Mouse (Mus musculus) ovary, postnatal 36 days (tissue): ENCODE measurements around the gene Cnih3.

ENCODE experiments used
- DNase-seq: peaks from one replicate; pipeline ENCODE4 v3.0.0; 2022; ENCODE audit warnings: low spot score, mixed read lengths

The Cnih3 gene

DNA sequence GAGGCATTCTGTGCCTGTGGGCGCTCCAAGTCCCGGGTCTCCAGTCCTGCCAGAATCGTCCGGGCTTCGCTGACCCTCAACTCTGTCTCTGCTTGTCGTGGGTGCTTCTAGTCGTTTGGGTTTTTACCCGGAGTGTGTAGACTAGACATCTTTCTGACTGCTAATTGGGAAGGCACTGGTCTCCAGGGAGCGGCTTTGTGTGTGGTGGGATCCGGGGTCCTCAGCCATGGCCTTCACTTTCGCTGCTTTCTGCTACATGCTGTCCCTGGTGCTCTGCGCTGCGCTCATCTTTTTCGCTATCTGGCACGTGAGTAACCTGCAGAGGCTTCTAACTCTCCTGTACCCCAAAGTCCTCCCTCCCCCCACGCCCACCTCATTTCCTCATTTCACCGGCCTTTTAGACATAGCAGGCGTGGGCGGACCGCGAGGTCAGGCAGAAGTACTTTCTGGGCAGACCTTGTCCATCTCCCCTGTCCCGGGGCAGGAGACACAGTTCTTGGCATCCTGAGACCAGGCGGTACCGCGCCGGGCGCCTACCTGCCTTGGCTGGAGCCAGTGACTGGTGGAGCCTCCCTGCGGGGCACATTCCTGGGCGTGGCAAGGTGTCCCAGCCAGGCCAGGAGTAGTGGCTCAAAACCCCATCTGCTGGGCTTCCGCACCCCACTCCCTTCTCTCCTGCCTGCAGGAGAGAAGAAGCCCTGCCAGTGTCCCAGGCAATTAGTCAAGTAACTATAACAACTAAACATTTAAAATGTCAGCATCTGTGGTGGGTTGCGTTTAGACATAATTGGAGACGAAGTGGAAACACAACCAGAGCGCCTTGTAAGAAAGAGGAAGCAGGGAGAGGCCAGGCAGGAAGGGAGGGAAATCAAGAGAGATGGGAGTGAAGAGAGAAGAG is 1.0 kb downstream of the Cnih3 start:
- DNase-seq: peak; percentile 18

DNA sequence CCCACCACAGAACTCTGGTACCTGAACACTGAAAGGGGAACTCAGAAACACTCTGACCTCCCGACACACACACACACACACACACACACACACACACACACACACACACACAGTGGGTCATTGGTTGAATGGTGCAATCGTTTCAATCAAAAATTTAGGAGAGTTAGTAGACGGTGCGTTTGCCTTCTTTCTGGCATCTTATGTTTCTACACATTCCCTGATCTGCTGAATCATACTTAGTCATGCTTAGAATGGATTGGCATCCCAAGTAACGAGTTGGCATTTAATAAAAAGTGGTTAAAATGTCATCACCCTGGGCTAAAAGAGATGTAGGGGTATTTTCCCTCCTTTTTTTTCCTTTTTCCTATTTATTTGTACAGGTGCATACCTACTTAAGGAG is 3.3 kb downstream of the Cnih3 start:
- DNase-seq: no peak

DNA sequence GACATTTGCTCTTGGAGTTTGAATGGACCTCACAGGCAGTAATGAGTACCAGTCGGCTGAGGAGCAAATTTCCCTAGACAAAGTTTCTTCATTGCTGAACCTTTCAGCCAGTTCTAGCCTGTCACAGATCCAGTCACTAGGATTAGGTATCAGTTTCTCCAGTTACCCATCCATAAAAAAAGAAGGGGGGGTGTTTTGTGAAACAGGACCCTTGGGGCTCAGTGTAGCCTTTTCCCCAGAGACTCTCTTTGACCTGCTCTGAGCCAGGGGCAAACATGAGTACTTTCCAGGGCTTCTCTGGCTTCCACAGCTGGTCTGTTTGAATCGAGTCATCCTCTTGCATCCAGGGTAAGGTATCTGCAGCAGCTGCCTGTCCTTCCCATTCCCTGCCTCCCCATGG is 5.4 kb downstream of the Cnih3 start:
- DNase-seq: no peak

DNA sequence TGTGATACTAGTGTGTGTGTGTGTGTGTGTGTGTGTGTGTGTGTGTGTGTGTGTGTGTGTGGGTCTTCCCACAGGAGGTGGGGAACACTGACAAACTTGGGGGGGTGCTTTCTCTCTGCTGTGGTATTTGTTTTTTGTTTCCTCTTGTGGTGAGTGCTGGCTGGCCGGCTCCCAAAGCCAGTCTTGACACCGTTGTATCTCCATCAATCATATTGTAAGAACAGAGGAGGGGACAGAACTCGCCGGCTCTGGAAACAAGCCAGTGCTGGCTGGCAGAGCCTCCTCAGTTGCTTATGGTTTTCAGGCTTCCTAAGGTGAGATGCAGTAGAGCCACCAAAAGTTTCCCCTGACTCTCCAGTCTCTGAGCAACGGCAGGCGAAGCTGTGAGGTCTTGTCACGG is 6.1 kb downstream of the Cnih3 start:
- no peak for DNase-seq

DNA sequence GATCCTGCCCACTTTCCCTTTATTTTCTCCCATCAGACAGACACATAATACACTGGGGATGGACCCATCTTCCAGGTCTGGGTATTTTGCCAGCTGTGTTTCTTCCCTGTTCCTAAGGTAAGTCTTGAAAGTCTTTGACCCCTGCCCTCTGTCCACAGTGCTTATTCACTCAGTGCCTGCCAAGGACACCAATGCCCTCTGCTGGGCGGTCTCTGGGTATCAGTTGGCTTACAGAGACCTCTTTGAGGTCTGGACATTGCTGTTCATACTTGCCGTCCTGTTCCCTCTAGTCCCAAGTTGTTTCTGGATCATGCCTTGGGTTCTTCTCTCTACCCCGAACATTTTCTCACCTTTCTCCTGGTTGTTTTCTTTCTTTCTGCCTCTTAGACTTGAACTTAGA is 8.3 kb downstream of the Cnih3 start:
- no peak for DNase-seq

DNA sequence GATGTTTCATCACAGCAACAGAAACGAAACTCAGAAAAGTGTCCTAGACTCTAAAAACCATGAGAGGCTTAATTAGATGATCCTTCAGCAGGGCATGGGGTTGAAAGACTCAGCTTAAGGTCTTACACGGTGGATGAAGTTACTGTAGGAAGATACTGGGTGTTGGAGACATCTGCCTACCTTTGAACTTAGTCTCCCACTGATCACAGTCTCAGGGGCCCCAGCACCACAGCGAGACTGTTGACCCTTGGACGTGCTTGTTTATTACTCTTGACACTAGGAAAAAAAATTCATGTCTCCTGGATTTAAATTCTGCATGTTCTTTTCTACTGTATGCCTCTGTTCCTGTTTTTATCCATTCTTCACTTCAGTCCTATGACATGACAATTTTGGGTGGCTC is 11.6 kb downstream of the Cnih3 start:
- DNase-seq: no peak

DNA sequence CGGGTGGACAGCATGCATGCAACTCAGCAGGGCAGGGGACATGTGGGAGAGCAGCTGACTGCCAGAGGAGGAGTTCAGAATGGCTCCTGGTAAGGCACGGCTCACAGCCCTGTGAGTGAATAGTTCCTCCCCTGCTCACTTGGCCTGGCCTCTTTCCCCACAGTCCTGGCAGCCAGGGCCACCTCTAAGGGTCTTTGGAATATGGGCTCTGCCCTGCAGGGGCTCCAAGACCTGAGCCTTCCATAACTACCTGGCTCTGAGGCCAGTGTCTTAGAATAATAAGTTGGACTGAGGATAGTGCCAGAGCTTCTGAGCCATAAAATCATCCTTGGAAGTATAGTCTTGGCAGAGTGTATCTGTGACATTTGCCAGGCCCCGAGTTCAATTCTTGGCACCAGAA is 12.9 kb downstream of the Cnih3 start:
- no peak for DNase-seq

DNA sequence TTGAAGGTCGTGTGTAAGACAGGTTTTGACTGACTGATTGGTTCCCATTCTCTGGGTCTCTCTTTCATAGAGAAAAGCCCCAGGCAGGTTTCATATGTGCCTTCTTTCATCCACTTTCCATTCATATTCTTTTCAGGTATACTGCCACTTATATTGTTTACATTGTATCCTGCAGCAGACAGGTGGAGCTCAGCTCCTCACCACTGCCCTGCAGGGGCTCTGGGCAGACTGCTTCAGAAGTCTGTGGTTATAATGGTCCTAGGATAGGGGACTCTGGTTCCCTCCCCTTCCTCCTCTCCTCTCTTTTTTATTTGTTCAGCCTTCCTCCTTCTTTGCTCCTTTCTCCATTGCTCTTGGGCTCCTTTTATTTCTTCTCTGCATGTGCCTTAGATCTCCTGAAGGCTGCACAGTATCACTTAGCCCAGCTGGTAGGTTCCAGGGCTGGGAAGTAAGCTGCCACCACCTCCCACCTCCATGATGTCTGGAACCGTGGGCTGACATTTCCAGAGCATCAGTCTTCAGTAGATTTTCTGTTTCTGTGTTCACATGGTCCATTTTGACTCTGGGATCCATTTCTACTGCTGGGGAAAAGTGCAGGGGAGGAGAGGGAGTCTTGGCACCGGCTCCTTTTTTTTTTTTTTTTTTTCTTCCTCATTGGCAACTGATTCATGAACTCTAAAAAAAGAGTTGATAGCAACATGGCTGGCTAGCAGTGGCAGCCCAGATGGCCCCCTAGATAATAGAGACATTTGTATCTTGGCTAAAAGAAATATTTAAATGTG is 16.6 kb downstream of the Cnih3 start:
- DNase-seq: no peak

DNA sequence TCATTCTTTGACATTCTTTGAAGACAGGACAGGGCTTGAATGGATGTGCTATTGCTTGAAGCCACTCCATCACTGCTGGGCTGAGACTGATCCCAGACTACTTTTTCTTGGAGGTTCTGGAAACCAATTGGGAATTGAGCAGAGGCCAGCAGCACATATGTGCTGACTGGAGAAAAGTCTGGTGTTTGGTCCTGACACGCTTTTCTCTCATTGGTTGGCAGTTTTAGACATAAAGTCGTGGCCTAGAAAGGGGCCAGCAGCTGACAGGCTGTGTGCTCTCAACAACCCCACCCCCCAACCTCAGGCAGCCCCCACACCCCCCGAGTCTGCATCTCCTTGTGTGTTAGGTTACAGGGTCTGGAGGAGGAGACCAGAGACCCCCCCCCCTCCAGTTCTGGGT is 17.9 kb downstream of the Cnih3 start:
- DNase-seq: no peak

DNA sequence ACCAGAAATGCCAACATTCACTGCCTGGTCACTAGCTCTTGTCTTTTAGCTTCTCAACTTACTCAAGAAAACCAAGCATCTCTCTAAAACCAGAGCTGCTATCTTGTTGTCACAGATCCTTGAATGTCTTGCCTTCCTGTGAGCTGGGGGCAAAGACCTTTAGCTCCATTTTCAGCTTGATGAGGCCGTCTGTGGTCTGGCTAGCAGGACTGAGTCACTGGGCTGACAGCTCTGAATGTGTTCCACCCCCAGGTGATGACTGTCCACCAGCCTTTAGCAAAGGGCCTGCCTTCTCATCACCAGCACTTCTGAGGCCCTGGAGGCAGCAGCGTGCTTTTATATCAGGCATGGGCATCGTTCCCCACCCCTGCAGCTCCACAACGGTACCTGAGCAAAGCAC is 18.8 kb downstream of the Cnih3 start:
- no peak for DNase-seq

DNA sequence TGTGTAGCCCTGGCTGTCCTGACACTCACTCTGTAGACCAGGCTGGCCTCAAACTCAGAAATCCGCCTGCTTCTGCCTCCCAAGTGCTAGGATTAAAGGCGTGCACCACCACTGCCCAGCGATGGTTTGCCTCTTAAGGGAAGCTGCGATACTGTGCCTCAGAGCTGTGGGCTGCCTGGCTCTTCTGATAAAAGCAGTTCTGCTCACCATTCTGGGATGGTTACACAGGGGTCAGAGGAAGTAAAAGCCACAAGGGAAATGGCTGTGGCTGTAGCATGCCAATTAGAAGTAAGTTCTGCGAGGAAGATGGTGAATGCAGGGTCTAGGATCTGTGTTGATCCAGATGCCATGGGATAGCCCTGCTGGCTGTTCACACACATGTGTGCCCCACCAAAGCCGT is 19.9 kb downstream of the Cnih3 start:
- DNase-seq: no peak

DNA sequence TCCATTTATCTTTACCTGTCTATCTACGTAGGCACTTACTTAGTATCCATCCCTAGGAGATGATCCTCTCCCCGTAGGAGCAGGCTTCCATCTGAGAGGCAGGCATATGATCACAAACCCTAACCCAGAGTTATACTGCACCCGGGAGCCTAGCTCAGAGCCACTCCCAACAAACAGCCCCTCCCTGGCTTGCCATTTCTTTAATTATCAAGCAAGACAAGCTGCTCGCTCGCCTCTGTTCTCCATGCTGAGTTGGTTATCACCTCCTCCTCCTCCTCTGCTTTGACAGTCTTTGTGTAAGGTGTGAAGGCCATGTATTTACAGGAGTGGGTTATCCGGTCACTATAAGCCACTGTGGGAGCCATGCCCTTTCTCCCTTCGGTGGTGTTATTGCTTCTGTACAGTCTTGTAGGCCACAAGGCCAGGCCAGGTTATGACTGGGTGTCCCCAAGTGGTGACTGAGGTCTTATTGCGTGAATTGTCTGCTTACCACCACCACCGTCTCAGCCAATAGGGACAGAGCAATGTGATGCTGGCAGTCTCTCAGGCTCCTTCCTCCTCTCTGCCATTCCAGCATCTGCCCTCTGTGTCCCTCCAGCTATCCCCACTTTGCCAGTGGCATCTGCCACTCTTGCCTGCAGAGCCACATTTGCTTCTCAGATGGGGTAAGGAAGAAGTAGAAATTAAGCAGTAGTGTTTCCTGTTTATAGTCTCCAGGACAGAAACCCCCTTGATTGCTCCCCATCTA is 22.4 kb downstream of the Cnih3 start:
- DNase-seq: no peak

DNA sequence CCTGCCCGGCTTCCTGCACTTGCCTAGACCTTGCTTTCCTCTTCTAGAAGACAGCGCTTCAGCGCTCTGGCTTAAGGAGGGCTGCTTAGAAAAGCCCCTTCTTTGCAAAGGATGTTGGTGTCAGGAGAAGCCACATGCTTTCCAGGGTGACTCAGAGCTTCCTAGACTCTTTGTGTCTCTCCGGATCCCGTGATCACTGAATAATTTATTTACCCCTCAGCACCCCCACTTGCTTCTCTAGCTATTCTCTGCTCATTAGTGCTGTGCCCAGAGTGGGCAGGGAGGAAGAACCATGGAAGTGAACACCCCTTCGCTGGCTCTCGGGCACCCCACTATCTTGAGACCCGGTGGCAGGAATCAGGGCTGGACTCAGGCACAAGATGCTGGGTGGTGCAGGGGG is 24.0 kb downstream of the Cnih3 start:
- DNase-seq: no peak

DNA sequence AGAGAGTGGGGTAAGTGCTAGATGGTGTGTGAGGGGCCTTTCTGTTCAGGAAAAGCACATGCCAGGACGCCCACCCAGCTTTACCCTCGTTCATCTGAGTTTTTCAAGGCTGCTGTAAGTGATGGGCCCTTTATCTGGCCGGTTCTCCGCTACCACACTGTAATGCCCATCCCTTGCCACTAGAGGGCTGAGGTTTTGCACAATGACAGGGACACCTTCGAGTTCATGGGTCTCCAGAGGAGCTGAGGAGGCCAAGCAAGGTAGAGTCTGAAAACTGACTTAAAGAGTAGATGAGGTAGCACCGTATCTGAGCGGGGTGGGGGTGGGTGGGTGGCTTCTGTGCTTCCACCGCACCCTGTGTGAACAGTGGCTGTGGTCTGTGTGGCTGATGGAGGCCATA is 27.2 kb downstream of the Cnih3 start:
- peak; percentile 38 for DNase-seq

DNA sequence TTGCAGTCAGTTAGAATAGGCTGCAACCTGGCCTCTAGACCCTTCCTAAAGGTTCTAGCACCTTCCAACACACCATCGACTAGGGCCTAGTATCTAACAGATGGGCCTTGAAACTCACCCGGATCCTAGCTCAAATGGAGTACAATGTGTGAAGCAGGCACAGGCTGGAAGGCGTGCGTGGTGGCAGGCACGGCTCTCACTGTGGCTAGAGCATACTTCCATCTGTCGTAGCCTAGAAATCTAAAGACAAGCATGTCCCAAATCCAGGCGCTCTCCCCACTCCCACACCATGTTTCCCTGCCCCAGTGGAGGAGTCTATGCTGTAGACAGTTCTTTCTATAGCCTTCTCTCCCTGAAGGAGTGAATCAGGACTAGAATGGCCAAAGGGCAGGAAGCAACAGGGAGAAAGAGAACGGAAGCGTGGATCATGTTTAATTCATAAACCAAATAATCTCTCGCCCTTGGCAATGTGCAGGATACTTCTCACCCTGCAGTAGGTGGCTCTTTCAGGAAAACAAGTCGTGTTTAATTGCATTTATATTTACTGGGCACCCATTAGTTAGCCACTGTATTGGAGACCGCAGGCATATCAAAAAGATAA is 29.1 kb downstream of the Cnih3 start:
- DNase-seq: no peak

DNA sequence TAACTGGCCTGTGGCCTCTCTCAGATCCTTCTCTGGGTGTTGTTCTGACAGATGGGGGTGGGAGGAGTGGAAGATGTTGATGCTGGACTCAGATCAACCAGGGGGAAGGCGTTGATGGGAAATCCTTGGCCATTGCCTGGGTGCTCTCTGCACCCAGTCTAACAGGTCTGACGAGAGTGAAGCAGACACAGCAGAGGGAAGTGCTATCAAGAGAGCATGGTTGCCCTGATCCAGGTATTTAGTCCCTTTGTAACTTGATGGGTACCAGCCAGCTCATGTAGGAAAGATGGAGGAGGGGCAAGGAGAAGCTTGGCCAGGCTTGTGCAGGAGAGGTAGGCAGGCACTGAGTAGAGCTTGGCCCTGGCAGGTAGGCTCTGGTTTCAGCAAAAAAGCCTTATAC is 36.8 kb downstream of the Cnih3 start:
- no peak for DNase-seq

DNA sequence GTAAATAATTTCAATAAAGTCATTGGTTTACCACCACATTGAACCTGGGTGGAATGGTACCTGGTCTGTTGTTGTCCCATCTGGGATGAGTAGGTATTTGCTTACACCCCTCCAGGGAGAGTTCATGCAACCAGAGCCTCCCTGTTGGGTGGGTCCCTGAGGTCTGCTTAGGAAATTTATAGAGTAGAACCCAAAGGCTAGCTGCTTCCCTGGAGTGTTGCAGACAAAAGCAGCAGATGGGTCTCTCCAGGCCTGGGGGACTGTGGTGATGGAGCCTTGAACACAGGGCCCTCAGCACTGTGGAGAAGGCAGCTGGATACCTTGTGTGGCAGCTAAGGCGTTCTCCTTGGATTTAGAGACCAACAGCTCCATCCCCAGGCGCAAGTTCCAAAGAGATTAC is 40.1 kb downstream of the Cnih3 start:
- DNase-seq: no peak

DNA sequence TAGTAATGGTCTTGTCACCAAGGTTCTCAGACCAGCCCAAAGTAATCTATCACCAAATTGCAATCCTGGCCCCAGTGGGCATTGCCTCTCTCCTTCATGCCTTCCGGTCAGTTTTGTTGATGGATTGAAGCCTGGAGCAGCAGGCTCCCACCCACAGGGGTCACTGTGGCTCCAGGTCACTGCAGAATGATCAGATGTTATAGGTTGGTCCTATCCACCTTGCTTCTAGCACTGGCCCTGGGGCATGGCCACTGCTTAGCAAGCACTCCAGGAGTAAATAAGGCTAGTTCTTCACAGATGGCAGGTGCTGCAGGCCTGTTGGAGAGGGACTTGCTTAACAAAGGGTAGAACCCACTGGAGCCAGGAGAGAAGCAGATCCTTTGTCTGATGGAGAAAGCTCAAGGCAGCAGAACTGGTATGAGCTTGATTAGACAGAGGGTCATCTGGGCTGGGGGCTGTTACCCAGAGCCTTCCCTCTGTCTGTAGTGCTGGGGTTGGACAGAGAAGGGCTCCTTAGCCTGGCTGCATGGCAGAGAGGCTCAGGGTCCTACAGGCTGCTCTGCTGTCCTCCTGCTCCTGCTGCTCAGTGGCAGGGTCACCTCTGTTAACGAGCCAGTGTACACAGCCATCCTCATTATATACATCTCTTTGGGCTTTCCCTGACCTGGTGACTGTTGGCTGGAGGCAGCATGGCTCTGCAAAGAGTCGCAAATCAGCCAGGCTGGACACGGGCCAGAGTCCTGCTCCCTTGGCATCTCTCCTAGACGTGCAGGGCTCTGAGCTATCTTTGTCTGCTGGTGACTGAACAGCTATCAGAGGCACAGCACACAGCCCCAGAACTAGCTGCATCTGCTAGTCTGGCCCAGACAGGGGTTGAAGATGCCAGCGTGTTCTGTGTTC is 41.1 kb downstream of the Cnih3 start:
- DNase-seq: peak; percentile 78

DNA sequence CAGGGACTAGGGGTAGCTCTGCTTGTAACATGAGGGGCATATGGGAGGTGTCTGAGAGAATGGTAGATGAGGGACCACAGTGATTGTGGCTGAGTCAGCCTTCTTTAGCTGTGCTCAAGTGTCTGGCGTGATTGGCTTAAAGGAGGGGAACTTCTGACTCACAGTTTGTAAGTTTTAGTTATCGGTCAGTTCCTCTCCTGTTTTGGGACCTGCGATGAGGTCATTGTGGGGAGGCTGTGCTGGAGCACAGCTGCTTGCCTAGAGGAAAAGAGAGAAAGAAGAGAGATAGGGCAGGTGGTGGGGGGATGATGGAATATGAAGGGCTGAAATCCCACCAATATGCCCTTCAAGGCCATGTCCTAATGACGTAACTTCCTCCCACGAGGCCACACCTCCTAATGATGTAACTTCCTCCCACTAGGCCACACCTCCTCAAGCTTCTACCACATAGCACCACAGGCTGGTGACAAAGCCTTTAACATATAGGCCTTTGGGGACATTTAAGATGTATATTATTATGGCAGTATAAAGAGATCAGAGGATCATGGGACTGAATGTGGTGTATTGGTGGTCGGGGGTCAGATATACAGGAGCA is 42.9 kb downstream of the Cnih3 start:
- DNase-seq: no peak

DNA sequence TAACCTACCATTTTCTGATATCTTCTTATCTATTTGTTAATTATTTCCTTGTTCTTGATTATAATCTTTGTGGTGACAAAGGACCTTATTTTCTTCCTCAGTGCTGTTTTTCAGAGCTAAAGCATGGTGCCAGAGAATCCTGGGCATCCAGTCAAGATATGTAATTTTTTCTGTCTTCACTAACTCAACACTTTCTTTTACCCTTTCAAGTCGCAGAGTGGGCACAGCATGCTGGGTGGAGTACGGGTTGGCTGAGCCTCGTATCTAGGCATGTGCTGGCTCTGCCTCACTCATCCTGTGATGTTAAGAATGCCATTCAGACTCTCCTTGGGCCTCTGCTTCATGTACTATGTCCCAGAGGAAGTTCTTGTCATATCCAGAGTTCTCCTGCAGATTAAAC is 46.8 kb downstream of the Cnih3 start:
- no peak for DNase-seq

DNA sequence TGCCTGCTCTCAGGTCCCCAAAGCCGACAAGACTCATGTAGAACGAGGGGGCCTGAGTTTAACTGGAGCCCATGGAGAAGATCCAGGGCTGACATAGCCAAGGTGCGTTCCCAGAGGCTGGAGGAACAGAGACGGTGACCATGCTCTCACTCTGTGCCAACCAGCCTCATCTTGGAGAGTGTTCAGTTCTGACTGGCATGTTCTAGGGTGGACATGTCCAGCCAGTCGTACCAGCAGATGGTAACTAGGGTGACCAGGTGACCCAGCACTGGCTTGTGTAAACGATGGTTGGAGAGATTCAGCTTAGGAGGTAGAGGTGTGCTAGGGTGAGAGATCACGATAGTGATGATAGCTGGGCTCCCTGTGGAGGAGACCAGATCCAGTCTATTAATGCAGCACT is 50.6 kb downstream of the Cnih3 start:
- no peak for DNase-seq
